Mouse (Mus musculus): ENCODE measurements at regions not wholly inside any gene's neighbourhood (a gene's known extent, or its start where the extent isn't known, plus 50 kb on each side); places are given as distances from the start of the nearest gene placed in this dataset.

GRCm38 (mm10) chr2:75133298-75134080 is 307.9 kb downstream of the Mtx2 start:
- TF ChIP-seq POLR2A (IDR thresholded peaks at IDR 0.05; ENCODE audit: borderline replicate concordance, insufficient read depth, low read length) (no peak), CTCF (IDR thresholded peaks at IDR 0.05; ENCODE audit: borderline replicate concordance, insufficient read depth, low read depth, low read length) (no peak)
